Mouse (Mus musculus): ENCODE measurements around the gene Spock1. TPM values are rescaled to one million over a fixed set of nuclear protein-coding genes. Genes with fewer than 3 reads are reported as not detected.

The Spock1 gene
- polyA plus RNA-seq, 1 experiment from 2014 or later, result 1.1 TPM

- Histone ChIP-seq H3K9me3 (ENCODE audit: control insufficient read depth) (no peaks in the 10 kb centered on the region), H3K27me3 (replicated peaks; ENCODE audit: control insufficient read depth, insufficient read depth, low read length) (no peaks in the 10 kb centered on the region), H3K4me1 (replicated peaks; ENCODE audit: control insufficient read depth, insufficient read depth, low read length) (no peaks in the 10 kb centered on the region), H3K9ac (ENCODE audit: low read depth, low read length) (no peak overlapping the region), H3K27ac (ENCODE audit: low read depth, low read length) (no peak overlapping the region), H3K4me3 (ENCODE audit: low read depth, low read length) (no peak overlapping the region), H3K36me3 (ENCODE audit: control insufficient read depth, insufficient read depth) (no peaks in the 10 kb centered on the region), H3K4me2 (replicated peaks; ENCODE audit: low read depth) (no peak overlapping the region)
- ATAC-seq, result no peak
- WGBS, result 38% methylated on average over 5 of the region's 5 CpGs
- TF ChIP-seq CTCF (IDR thresholded peaks at IDR 0.05; ENCODE audit: low read depth), result no peak
Observed at GRCm38 (mm10) chr13:57740473-57740872, 167.7 kb downstream of the Spock1 start.

- Histone ChIP-seq H3K9ac (ENCODE audit: low read depth, low read length) (no peak overlapping the region), H3K36me3 (ENCODE audit: control insufficient read depth, insufficient read depth) (no peaks in the 10 kb centered on the region), H3K4me3 (ENCODE audit: low read depth, low read length) (no peak overlapping the region), H3K4me1 (replicated peaks; ENCODE audit: control insufficient read depth, insufficient read depth, low read length) (no peaks in the 10 kb centered on the region), H3K27ac (ENCODE audit: low read depth, low read length) (no peak overlapping the region), H3K27me3 (replicated peaks; ENCODE audit: control insufficient read depth, insufficient read depth, low read length) (no peaks in the 10 kb centered on the region), H3K4me2 (replicated peaks; ENCODE audit: low read depth) (no peak overlapping the region), H3K9me3 (ENCODE audit: control insufficient read depth) (no peaks in the 10 kb centered on the region)
- WGBS, result 76% methylated on average over 7 of the region's 7 CpGs
- no peak for TF ChIP-seq CTCF (IDR thresholded peaks at IDR 0.05; ENCODE audit: low read depth)
- no peak for ATAC-seq
Observed at GRCm38 (mm10) chr13:57736060-57736459, 172.1 kb downstream of the Spock1 start.

- TF ChIP-seq CTCF (IDR thresholded peaks at IDR 0.05; ENCODE audit: low read depth), result no peak
- Histone ChIP-seq H3K4me1 (replicated peaks; ENCODE audit: control insufficient read depth, insufficient read depth, low read length) (no peaks in the 10 kb centered on the region), H3K27ac (ENCODE audit: low read depth, low read length) (no peak overlapping the region), H3K4me2 (replicated peaks; ENCODE audit: low read depth) (no peak overlapping the region), H3K9ac (ENCODE audit: low read depth, low read length) (no peak overlapping the region), H3K4me3 (ENCODE audit: low read depth, low read length) (no peak overlapping the region), H3K27me3 (replicated peaks; ENCODE audit: control insufficient read depth, insufficient read depth, low read length) (no peaks in the 10 kb centered on the region), H3K36me3 (ENCODE audit: control insufficient read depth, insufficient read depth) (no peaks in the 10 kb centered on the region), H3K9me3 (ENCODE audit: control insufficient read depth) (no peaks in the 10 kb centered on the region)
- ATAC-seq, result no peak
- WGBS, result 95% methylated on average over 4 of the region's 4 CpGs
Observed at GRCm38 (mm10) chr13:57734549-57734948, 173.6 kb downstream of the Spock1 start.

- Histone ChIP-seq H3K4me1 (replicated peaks; ENCODE audit: control insufficient read depth, insufficient read depth, low read length) (no peaks in the 10 kb centered on the region), H3K9me3 (ENCODE audit: control insufficient read depth) (no peaks in the 10 kb centered on the region), H3K9ac (ENCODE audit: low read depth, low read length) (no peak overlapping the region), H3K27ac (ENCODE audit: low read depth, low read length) (no peak overlapping the region), H3K4me2 (replicated peaks; ENCODE audit: low read depth) (no peak overlapping the region), H3K4me3 (ENCODE audit: low read depth, low read length) (no peak overlapping the region), H3K36me3 (ENCODE audit: control insufficient read depth, insufficient read depth) (no peaks in the 10 kb centered on the region), H3K27me3 (replicated peaks; ENCODE audit: control insufficient read depth, insufficient read depth, low read length) (no peaks in the 10 kb centered on the region)
- ATAC-seq, result no peak
- TF ChIP-seq CTCF (IDR thresholded peaks at IDR 0.05; ENCODE audit: low read depth), result no peak
- 86% methylated on average over 1 of the region's 1 CpGs for WGBS
Observed at GRCm38 (mm10) chr13:57733521-57733920, 174.6 kb downstream of the Spock1 start.

GRCm38 (mm10) chr13:57732251-57732650, 175.9 kb downstream of the Spock1 start:
- H3K4me2 ChIP-seq (replicated peaks; ENCODE audit: low read depth), result no peak overlapping the region
- H3K4me3 ChIP-seq (ENCODE audit: low read depth, low read length), result no peak overlapping the region
- H3K36me3 ChIP-seq (ENCODE audit: control insufficient read depth, insufficient read depth), result no peaks in the 10 kb centered on the region
- H3K27me3 ChIP-seq (replicated peaks; ENCODE audit: control insufficient read depth, insufficient read depth, low read length), result no peaks in the 10 kb centered on the region
- H3K27ac ChIP-seq (ENCODE audit: low read depth, low read length), result no peak overlapping the region
- H3K9ac ChIP-seq (ENCODE audit: low read depth, low read length), result no peak overlapping the region
- no peaks in the 10 kb centered on the region for H3K9me3 ChIP-seq (ENCODE audit: control insufficient read depth)
- no peaks in the 10 kb centered on the region for H3K4me1 ChIP-seq (replicated peaks; ENCODE audit: control insufficient read depth, insufficient read depth, low read length)
- TF ChIP-seq CTCF (IDR thresholded peaks at IDR 0.05; ENCODE audit: low read depth), result no peak
- no peak for ATAC-seq
- WGBS, result 79% methylated on average over 2 of the region's 2 CpGs

- ATAC-seq, result no peak
- Histone ChIP-seq H3K4me2 (replicated peaks; ENCODE audit: low read depth) (no peak overlapping the region), H3K4me3 (ENCODE audit: low read depth, low read length) (no peak overlapping the region), H3K9me3 (ENCODE audit: control insufficient read depth) (no peaks in the 10 kb centered on the region), H3K36me3 (ENCODE audit: control insufficient read depth, insufficient read depth) (no peaks in the 10 kb centered on the region), H3K27me3 (replicated peaks; ENCODE audit: control insufficient read depth, insufficient read depth, low read length) (no peaks in the 10 kb centered on the region), H3K27ac (ENCODE audit: low read depth, low read length) (no peak overlapping the region), H3K9ac (ENCODE audit: low read depth, low read length) (no peak overlapping the region), H3K4me1 (replicated peaks; ENCODE audit: control insufficient read depth, insufficient read depth, low read length) (no peaks in the 10 kb centered on the region)
- 97% methylated on average over 11 of the region's 11 CpGs for WGBS
- no peak for TF ChIP-seq CTCF (IDR thresholded peaks at IDR 0.05; ENCODE audit: low read depth)
Observed at GRCm38 (mm10) chr13:57727716-57728115, 180.4 kb downstream of the Spock1 start.

GRCm38 (mm10) chr13:57726654-57727053, 181.5 kb downstream of the Spock1 start:
- Histone ChIP-seq H3K9ac (ENCODE audit: low read depth, low read length) (no peak overlapping the region), H3K27me3 (replicated peaks; ENCODE audit: control insufficient read depth, insufficient read depth, low read length) (no peaks in the 10 kb centered on the region), H3K4me2 (replicated peaks; ENCODE audit: low read depth) (no peak overlapping the region), H3K4me3 (ENCODE audit: low read depth, low read length) (no peak overlapping the region), H3K36me3 (ENCODE audit: control insufficient read depth, insufficient read depth) (no peaks in the 10 kb centered on the region), H3K9me3 (ENCODE audit: control insufficient read depth) (no peaks in the 10 kb centered on the region), H3K27ac (ENCODE audit: low read depth, low read length) (no peak overlapping the region), H3K4me1 (replicated peaks; ENCODE audit: control insufficient read depth, insufficient read depth, low read length) (no peaks in the 10 kb centered on the region)
- WGBS, result 70% methylated on average over 7 of the region's 7 CpGs
- TF ChIP-seq CTCF (IDR thresholded peaks at IDR 0.05; ENCODE audit: low read depth), result no peak
- no peak for ATAC-seq
